Mouse (Mus musculus): ENCODE data around the gene Dclk1. TPM values are rescaled to one million over a fixed set of nuclear protein-coding genes. Genes with fewer than 3 reads are reported as not detected.

The Dclk1 gene
- polyA plus RNA-seq, 2 experiments from 2014 or later: 0.12 to 0.87 TPM

- ATAC-seq: no peak
Observed at GRCm38 (mm10) chr3:55337671-55338070, 95.5 kb downstream of the Dclk1 start.

- no peak for ATAC-seq
Observed at GRCm38 (mm10) chr3:55342445-55342844, 100.3 kb downstream of the Dclk1 start.

- no peak for ATAC-seq
Observed at GRCm38 (mm10) chr3:55347371-55348025, 105.3 kb downstream of the Dclk1 start.

- no peak for ATAC-seq
Observed at GRCm38 (mm10) chr3:55348026-55348390, 105.8 kb downstream of the Dclk1 start.

GRCm38 (mm10) chr3:55350194-55350593, 108.0 kb downstream of the Dclk1 start:
- ATAC-seq: no peak

- no peak for ATAC-seq
Observed at GRCm38 (mm10) chr3:55351281-55352052, 109.3 kb downstream of the Dclk1 start.

- ATAC-seq: no peak
Observed at GRCm38 (mm10) chr3:55352529-55352928, 110.4 kb downstream of the Dclk1 start.

- no peak for ATAC-seq
Observed at GRCm38 (mm10) chr3:55353169-55353568, 111.0 kb downstream of the Dclk1 start.

- no peak for ATAC-seq
Observed at GRCm38 (mm10) chr3:55353909-55354511, 111.8 kb downstream of the Dclk1 start.

GRCm38 (mm10) chr3:55354765-55355164, 112.6 kb downstream of the Dclk1 start:
- no peak for ATAC-seq

- no peak for ATAC-seq
Observed at GRCm38 (mm10) chr3:55358486-55358885, 116.3 kb downstream of the Dclk1 start.

GRCm38 (mm10) chr3:55360836-55361235, 118.7 kb downstream of the Dclk1 start:
- ATAC-seq: no peak

GRCm38 (mm10) chr3:55367166-55367565, 125.0 kb downstream of the Dclk1 start:
- no peak for ATAC-seq

- ATAC-seq: no peak
Observed at GRCm38 (mm10) chr3:55369156-55369555, 127.0 kb downstream of the Dclk1 start.

GRCm38 (mm10) chr3:55373689-55374088, 131.5 kb downstream of the Dclk1 start:
- ATAC-seq: peak; percentile 83

GRCm38 (mm10) chr3:55378591-55378990, 136.4 kb downstream of the Dclk1 start:
- ATAC-seq: no peak

- ATAC-seq: no peak
Observed at GRCm38 (mm10) chr3:55380471-55380870, 138.3 kb downstream of the Dclk1 start.

GRCm38 (mm10) chr3:55392605-55393004, 150.4 kb downstream of the Dclk1 start:
- ATAC-seq: no peak

GRCm38 (mm10) chr3:55393549-55393948, 151.4 kb downstream of the Dclk1 start:
- no peak for ATAC-seq

- no peak for ATAC-seq
Observed at GRCm38 (mm10) chr3:55396792-55397191, 154.6 kb downstream of the Dclk1 start.

GRCm38 (mm10) chr3:55397752-55398693, 155.9 kb downstream of the Dclk1 start:
- no peak for ATAC-seq

GRCm38 (mm10) chr3:55401236-55401635, 159.1 kb downstream of the Dclk1 start:
- no peak for ATAC-seq

GRCm38 (mm10) chr3:55404751-55405150, 162.6 kb downstream of the Dclk1 start:
- no peak for ATAC-seq

Data from activated CD4-positive, CD25-positive, alpha-beta regulatory T cell, adult 4 months (primary cell).